Mouse (Mus musculus) CH12F3 (cell line): ENCODE results near the gene Dhcr24.

ENCODE experiments used
- in situ Hi-C: fragments of 300-500 bp; cut with MboI; formaldehyde crosslinking; loops from 2 replicates; pipeline ENCODE4 v1.14.3; 2020; ENCODE audit warnings: low sequenced_read_pairs

The Dhcr24 gene

DNA sequence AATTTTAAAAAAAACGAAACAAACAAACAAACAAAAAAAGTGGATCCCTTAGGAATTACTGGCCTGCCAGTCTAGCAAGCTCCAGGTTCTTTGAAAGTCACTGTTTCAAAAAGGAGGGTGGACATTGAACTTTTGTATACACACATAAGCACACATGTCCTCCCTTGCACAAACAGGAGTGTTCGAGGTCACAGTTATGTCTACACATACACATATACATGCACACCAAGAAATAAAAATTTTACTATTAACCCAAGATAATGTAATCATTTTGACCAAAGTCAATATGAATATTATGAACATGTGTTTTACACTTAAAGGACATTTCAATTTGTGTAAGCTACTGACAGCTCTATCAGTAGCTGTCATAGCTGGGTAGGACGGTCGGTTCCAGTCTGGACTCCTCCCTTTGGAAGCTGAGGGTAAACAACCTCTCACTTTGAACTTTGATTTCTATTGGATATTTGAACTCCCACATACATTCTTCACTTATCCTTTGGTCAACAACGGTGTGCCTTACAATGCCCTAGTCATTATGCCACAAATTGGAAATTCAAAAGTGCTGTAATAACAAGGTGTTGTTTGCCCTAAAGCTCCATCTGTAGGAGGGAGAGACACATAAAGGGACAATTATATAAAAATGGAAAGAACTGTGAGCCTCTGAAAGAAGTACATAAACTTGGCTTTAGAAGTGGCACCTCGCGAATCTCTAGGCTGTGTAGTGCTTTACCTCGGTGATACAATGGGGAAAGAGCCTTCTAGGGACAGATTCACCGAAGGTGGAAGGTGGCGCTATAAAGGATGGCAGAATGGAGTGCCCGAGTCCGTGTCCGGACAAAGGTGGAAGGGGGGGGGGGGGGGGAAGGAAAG is 1.3 kb upstream of the Dhcr24 start:
- in situ Hi-C loops: no loop called here

DNA sequence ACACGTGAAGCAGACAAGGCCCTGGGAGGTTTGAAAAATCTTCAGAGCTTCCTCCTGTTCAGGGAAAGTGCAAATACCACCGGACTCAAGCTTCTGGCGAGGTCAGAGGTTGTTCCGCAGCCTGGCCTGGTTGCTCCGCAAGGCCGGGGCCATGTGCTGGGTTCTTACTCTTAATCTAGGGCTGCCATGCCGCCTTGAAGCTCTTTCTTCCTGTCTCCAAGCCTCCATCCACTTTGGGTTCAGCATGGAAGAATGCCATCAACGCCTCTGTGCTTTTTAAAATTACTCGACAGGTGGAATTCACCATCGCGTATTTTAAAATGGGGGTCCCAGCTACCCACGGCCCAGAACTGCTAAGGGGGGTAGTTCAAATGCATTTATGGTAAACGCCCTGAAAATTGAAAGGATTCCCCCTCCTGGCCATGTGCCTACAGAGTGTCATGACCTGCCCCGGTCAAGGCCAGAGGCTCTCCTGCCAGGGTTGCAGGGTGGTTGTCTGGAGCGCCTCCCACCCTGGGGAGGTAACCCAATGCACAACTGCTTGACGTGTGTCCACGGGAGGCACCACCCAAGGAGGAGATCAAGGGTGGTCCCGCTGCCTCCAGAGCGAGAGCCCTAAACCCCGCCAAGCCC is 509 bp upstream of the Dhcr24 start:
- in situ Hi-C loops: no loop called here

DNA sequence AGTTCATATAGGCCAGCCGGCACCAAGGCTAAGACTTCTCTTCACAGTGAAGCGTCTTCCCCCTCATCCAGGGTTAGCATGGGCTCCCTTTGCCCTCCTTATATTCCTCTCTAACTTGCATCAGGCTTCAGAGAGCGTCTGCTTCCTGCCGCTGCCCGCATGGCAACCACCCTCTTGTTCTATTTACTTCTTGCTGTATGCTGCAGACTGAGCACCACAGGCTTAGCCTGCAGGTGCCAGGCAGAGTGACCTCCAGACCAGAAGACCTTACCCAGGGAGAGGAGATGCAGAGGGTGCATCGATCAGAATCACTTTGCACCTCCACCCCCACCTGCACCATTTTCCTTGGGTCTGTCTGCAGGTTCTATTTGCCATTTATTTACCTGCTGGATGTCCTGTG is 1.2 kb downstream of the Dhcr24 start:
- in situ Hi-C loops: no loop called here

DNA sequence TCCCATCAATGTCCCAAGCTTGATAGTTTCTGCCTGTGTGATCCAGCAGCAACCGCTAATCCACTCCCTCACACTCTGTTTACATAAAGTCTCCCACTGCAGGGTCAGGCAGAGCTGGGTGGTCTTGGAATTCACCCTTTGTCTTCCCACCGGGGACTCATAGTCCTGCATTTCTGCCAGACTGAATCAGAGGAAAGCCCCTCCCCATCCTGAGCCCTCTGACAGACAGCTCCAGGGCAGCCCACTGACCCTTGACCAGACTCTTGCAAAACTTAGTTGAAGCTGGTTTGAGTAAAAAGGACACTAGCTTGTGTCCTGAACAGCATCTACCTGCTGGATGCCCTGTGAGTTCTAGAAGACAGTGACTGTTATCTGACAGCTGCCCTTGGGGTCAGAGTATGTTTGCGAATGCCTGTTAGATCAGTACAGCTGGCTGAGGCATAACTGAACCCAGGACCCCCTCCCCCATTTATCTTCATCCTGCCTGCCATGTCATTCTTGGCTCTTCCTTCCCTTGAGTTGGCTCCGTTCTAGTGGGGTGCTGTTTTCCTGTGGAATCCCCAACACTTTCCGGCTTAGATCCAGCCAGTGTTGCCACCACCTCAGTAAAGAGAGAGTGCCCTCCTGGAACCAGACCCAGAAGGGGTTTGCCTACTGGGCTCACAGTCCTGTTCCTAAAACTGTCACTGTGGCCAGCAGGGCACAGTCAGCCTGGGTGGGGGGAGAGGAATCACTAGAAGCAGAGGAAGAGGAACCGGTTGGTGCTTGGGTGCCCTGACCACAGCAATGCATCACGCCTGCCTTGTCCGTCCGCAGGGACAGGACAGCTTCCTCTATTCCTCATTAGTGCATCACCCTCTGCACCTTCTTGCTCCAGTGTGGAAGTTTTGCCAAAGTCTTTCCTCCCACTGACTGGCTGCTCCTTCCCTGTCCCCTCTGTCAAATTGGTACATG is 2.3 kb downstream of the Dhcr24 start:
- in situ Hi-C loops: no loop called here

DNA sequence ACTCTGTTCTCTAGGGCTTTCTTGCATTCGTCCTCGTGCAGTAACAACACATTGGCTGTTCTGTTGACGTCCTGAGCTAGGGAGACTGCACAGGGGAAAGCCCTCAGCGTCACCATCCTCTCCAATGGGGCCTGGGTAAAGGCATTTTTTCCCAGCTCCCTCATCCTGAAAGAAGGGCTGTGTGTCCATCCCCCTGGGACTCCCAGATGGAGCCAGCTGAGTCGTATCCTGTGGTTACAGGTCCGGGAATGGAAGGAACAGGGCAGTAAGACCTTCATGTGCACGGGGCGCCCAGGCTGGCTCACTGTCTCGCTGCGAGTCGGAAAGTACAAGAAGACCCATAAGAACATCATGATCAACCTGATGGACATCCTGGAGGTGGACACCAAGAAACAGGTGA is 3.3 kb downstream of the Dhcr24 start:
- in situ Hi-C loops: no loop called here

DNA sequence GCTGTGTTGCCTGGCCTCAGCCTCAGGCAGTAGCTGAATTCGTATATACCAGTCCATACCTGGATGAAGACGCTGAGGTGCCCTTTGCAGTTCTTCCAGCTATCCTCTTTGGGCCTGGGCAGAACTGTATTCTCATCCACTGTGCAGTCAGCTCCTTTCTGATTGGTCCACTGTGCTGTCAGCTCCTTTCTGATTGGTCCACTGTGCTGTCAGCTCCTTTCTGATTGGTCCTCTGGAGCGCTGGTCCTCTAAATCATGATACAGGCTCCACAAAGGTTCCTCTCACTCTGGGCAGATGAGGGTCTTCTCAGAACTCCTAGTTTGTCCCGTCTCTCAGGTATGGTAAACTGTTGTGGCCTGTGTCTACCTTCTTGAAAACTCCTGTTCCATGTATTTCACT is 8.8 kb downstream of the Dhcr24 start:
- in situ Hi-C loops: no loop called here

DNA sequence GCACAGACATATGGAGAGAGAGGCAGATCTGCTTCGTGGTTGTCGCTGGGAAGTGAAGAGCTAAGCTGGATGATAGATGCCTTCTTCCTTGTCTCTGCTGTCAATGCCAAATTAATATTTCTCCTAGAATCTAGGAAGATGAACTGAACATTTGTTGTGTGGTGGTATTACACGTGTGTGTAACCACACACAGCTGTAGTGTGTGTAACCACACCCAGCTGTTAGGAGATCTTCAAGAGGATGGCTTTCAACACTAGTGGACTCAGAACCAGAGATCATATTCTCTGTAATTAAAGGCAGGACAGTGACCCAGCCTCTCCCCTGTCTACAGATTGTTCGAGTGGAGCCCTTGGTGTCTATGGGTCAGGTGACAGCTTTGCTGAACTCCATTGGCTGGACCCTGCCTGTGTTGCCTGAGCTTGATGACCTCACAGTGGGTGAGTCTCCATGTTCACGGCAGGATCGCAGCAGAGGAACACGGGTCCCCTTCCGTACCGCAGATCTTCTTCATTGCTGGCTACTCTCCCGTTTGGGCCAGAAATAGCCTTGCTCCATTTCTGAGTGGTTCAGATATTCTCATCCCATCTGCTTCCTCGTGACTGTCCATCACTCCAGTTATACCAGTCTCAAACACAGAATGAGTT is 10.4 kb downstream of the Dhcr24 start:
- in situ Hi-C loops: no loop called here

DNA sequence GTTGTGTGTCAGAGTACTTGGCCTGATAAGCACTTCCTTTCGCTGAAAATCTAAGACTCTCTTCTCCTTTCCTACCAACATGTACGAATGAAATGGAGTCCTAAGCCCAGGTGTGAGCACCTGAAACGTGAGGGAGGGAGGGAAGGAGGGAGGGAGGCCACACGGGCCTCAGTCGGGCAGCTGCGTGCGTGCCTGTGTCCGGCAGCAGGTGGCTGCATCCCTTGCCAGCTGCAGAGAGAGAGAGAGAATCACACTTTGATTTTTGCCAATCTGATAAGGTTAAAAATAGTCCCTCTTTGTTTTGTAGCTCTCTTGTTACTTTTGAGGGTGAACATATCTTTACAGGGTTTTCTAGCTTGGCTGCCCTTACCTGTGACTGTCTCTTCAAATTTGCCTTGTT is 14.2 kb downstream of the Dhcr24 start:
- in situ Hi-C loops: no loop called here

DNA sequence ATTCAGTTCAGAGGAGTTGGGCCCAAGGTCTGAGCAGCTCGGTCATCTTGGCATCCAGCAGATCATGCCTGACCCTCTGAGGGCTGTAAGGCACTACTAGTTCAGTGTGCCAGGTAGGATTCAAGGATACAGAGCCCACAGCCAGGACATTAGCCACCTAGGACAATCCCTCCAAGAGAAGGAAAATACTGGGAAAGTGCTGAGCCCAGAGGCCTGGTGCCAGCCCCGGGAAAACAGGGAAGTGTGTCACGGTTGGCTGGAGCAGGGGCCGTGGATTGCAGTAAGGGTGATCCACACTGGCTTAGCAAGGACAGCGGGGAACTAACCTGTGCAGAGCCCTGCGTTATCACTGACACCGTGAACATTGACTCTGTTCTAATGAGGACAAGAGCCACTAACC is 16.7 kb downstream of the Dhcr24 start:
- in situ Hi-C loops: no loop called here

DNA sequence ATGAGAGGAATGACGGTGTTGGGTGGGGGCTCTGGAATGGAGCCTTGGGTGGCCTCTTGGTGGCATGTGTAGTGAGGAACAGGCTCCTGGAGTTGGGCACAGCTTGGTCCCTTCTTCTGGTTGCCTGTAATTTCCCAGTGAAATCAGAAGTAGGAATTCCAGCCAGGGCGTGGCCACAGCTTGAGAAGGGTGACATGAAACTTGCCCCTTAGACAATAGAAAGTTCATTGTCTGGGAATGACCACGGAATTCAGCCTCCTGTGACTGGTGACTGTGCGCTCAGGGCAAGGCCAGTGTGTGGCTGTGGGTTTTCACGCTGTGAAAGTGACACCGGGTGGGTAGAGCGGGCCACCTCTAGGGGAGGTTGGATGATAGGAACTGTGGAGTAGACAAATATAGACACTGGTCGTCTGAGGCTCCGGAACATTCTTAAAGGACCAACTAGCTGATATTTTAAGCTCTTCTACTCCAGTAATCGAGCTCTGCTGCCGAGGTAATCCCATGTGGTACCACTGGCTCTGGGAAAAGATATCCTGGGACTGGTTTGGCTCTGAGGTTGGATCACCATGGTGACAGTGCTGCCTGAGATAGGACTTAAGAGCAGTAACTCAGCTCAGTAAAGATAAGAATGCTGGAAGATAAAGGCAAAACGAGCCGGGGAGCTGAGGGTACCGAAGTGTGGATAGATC is 20.5 kb downstream of the Dhcr24 start:
- in situ Hi-C loops: no loop called here

DNA sequence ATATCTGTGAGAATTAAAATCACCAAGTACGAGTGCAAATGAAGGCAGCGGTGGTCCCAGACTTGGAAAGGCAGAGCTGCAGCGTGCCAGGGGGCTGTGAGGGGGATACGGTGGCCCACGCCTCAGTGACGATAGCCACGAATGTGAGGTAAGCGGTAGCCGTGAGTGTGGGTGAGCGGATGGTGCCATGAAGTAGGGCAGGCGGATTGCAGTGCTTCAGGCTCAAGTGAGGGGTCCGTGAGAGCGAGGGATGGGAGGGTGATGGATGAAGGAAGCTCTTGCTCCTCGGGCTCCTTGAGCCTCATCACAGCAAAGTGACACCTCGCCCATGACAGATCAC is 21.0 kb downstream of the Dhcr24 start:
- in situ Hi-C loops: no loop called here

DNA sequence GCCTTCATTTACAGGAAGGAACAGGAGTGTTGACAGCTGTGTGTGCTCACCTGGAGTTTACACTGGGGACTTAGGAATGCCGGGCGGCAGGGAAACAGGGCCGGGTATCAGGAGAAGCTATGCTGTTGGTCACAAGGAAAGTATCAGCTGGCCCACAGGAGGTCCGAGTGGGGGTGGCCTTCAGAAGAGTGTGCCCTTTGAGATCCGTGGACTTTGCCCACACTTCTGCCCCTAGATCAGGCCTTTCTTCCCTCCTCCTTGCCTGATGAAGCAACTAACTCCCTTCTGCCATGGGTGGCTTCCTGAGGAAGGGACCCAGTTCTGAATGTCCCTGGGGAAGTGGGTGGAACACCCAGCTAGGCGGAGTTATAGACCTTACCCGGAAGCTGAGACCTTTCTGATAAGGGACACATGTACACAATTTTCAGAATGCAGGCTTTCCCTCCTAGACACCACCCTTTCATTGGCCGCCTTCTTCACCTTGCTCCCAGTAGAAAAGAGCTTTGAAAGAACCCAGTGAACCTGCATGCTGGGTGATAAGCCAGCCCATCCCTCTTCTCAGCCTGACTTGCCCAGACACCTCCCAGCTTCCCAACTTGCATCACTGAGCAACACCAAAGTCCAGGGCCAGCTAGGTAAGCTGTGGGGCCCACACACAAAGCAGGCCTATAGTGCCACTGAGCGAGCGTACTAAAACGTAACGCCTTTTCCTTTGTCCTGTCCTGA is 21.8 kb downstream of the Dhcr24 start:
- in situ Hi-C loops: no loop called here

DNA sequence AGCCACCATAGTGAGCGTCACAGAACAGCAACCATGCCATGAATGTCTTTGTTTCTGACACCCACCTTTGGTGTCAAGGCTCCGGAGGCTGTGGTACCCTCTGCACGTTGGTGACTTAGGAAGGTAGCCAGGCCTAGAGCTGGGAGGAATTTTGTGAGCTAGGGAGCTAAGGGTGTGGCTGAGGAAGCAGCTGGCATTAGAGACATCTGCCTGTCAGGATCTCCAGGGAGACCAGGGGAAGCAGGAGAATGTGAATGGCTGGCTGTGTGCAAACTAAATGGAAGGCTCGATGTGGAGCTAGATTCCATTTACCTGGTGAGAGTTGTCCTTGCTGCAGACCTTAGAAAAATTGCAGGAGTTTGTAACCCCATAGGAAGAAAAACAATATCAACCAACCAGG is 23.8 kb downstream of the Dhcr24 start:
- in situ Hi-C loops: no loop called here

DNA sequence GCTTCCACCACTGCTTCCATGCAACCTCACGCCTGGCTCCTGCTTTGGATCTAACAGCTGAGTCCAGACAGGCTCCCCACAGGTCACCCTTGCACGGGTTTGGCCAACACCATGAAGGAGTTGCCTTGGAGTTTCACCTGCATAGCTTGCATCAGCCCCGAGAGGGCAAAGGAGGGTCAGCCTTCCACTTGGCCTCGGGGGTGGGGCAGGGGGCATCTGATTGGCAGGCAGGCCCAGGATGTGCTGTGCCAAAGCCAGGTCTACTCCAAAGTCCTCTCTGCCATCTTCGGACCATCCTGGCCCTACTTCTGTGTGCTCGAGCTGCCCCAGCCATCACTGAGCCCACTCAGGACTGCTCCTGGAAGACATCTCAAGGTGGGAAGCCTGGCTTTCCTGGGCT is 26.2 kb downstream of the Dhcr24 start:
- in situ Hi-C loops: no loop called here

DNA sequence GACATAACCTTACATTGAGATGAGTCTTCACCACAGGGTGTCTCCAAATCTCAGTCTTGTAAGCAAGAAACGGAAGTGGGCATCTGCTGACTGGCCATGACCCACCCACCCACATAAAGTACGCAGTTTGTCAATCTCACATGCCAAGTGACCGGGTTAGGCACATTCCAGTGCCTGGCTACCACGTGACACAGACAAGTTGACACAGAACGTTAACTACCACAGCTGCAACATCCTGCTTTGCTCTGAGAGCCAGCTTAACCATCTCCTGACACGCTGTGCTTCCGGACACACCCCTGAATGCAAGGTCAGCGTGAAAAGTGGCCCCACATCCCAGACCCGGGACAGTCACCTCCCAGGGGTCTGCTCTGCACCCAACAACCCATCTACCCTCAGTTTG is 29.3 kb downstream of the Dhcr24 start:
- in situ Hi-C loops: no loop called here

DNA sequence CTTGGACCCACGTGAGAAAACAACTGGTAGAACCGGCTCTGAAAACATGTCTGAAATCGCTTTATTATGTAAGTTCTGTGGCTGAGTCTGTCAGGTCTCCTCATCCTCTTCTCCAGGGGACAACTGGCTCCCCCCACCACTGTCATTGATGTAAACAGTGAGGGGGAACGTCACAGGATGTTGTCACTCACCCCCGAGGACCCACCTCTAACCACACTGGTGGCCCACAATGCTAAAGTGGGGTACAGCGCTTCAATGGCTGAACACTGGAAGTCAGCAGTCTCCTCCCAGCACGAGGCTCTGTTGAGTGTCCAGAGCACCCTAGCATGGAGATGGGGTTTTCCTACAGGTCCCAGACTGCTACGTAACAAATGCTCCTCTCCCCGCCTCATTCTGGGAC is 30.0 kb downstream of the Dhcr24 start:
- in situ Hi-C loops: no loop called here

DNA sequence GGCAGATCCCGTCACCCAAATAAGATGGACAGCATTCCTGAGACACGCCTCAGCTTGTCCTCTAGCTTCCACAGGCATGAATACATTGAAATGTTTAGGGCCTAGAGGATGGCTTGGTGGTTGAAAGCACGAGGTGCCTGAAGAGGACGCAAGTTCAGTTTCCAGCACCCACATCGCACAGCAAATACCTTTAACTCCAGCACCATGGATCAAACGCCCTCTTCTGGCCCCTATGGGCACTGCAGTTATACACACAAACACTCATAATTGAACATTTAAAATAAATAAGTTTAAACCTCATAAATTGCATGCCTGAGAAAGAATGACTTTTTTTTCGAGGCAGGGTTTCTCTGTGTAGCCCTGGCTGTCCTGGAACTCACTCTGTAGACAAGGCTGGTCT is 32.8 kb downstream of the Dhcr24 start:
- in situ Hi-C loops: no loop called here

DNA sequence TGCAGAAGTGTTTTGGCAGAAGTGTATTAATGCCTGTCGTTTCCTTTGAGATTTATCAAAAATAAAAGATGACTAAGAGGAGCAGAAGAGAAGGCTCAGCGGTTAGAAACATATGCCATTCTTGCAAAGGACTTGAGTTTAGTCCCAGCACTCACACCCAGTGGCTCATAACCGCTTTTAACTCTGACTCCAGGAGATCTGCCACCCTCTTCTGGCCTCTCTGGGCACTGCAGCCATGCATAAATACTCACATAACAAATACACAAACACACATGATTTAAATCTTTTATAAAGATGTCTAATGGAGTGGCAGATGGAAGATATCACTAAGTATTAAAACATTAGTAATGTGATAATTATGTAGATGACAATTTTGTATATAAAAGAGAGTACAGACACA is 35.4 kb downstream of the Dhcr24 start:
- in situ Hi-C loops: no loop called here

DNA sequence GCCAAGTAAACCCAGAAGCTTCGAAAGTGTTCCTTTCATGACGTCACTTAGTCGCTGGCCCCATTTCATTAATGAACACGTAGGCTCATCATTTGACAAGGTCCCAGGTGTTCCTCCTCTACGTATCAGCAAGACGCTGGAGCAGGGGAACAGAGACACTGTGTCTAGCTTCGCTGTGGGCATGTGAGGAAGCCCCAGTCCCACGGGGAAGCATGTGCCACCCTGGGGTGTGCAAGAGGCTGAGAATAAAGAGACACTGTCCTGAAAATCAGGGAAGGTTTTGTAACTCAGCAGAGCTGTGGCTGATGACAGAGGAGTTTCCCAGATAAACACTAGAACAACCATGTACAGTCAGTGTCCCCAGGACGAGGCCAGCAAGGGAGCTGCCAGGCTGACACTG is 36.2 kb downstream of the Dhcr24 start:
- in situ Hi-C loops: no loop called here

DNA sequence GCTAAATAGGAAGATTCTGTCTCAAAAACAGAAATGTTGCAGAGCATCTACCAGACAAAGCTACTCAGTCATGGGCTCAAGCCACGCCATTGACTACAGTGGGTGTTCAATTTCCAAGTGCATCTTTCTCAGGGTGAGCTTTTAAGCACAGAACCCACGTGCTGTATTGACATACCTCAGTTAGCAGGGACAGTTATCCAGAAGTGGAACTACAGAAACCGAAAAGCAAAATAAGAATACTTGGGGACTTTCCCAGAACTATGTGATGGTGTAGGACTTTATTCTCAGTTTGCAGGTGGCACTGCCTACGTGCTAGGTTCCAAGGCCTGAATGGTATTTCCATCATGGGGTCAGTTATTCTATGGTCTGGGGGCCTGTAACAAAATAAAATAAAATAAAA is 36.9 kb downstream of the Dhcr24 start:
- in situ Hi-C loops: no loop called here
